Mouse (Mus musculus): ENCODE measurements around the gene Nrsn2. TPM values are rescaled to one million over a fixed set of nuclear protein-coding genes. Genes with fewer than 3 reads are reported as not detected.
A peak's percentile ranks its signal among the peaks of the same experiment; 100 is the strongest.

Gene Nrsn2
- polyA plus RNA-seq, 1 experiment = not detected

GRCm38 (mm10) chr2:152406126-152406525 lies 29.7 kb upstream of the Nrsn2 start:
- TF ChIP-seq FOSL1 (IDR thresholded peaks at IDR 0.05; ENCODE audit: insufficient read depth, low read length, poor library complexity, severe bottlenecking) = no peak
- TF ChIP-seq MYOG (IDR thresholded peaks at IDR 0.05; ENCODE audit: control insufficient read depth, extremely low read depth, insufficient read length) = no peak
- TF ChIP-seq MYOD1 (IDR thresholded peaks at IDR 0.05; ENCODE audit: control insufficient read depth, insufficient read length, low read depth) = no peak
- no peak for TF ChIP-seq USF1 (IDR thresholded peaks at IDR 0.05; ENCODE audit: low read depth)
- TF ChIP-seq CEBPB (IDR thresholded peaks at IDR 0.05; ENCODE audit: low read depth) = no peak
- TF ChIP-seq CTCF (IDR thresholded peaks at IDR 0.05; ENCODE audit: control insufficient read depth, insufficient read depth, insufficient read length) = no peak
- TF ChIP-seq MAX (IDR thresholded peaks at IDR 0.05) = no peak
- no peak overlapping the region for H3ac ChIP-seq (ENCODE audit: control insufficient read depth, insufficient read length, low read depth)
- H3K4me3 ChIP-seq (ENCODE audit: insufficient read depth, poor library complexity, severe bottlenecking) = no peak overlapping the region
- no peaks in the 10 kb centered on the region for H3K79me2 ChIP-seq (ENCODE audit: control insufficient read depth, insufficient read depth)
- H3K79me3 ChIP-seq (ENCODE audit: low read depth) = no peaks in the 10 kb centered on the region
- no peaks in the 10 kb centered on the region for H3K36me3 ChIP-seq (ENCODE audit: control insufficient read depth, insufficient read depth)
- no peaks in the 10 kb centered on the region for H3K27me3 ChIP-seq (ENCODE audit: control insufficient read depth, insufficient read depth, insufficient read length)

- no peak for TF ChIP-seq FOSL1 (IDR thresholded peaks at IDR 0.05; ENCODE audit: insufficient read depth, low read length, poor library complexity, severe bottlenecking)
- no peak for TF ChIP-seq CEBPB (IDR thresholded peaks at IDR 0.05; ENCODE audit: low read depth)
- no peak for TF ChIP-seq MYOD1 (IDR thresholded peaks at IDR 0.05; ENCODE audit: control insufficient read depth, insufficient read length, low read depth)
- no peak for TF ChIP-seq USF1 (IDR thresholded peaks at IDR 0.05; ENCODE audit: low read depth)
- no peak for TF ChIP-seq MYOG (IDR thresholded peaks at IDR 0.05; ENCODE audit: control insufficient read depth, extremely low read depth, insufficient read length)
- no peak for TF ChIP-seq MAX (IDR thresholded peaks at IDR 0.05)
- TF ChIP-seq CTCF (IDR thresholded peaks at IDR 0.05; ENCODE audit: control insufficient read depth, insufficient read depth, insufficient read length) = no peak
- Histone ChIP-seq H3ac (ENCODE audit: control insufficient read depth, insufficient read length, low read depth) (peak overlapping the region; percentile 37), H3K36me3 (ENCODE audit: control insufficient read depth, insufficient read depth) (no peaks in the 10 kb centered on the region), H3K4me3 (ENCODE audit: insufficient read depth, poor library complexity, severe bottlenecking) (no peak overlapping the region), H3K79me3 (ENCODE audit: low read depth) (no peaks in the 10 kb centered on the region), H3K79me2 (ENCODE audit: control insufficient read depth, insufficient read depth) (peaks cover 6% of the 10 kb centered on the region), H3K27me3 (ENCODE audit: control insufficient read depth, insufficient read depth, insufficient read length) (no peaks in the 10 kb centered on the region)
Observed at GRCm38 (mm10) chr2:152399122-152399542, 22.7 kb upstream of the Nrsn2 start.

- H3K36me3 ChIP-seq (ENCODE audit: control insufficient read depth, insufficient read depth) = no peaks in the 10 kb centered on the region
- H3K27me3 ChIP-seq (ENCODE audit: control insufficient read depth, insufficient read depth, insufficient read length) = no peaks in the 10 kb centered on the region
- peaks cover 6% of the 10 kb centered on the region for H3K79me2 ChIP-seq (ENCODE audit: control insufficient read depth, insufficient read depth)
- H3K4me3 ChIP-seq (ENCODE audit: insufficient read depth, poor library complexity, severe bottlenecking) = peak overlapping the region; percentile 49
- no peak overlapping the region for H3ac ChIP-seq (ENCODE audit: control insufficient read depth, insufficient read length, low read depth)
- H3K79me3 ChIP-seq (ENCODE audit: low read depth) = no peaks in the 10 kb centered on the region
- TF ChIP-seq MAX (IDR thresholded peaks at IDR 0.05) = peak; percentile 92
- no peak for TF ChIP-seq CTCF (IDR thresholded peaks at IDR 0.05; ENCODE audit: control insufficient read depth, insufficient read depth, insufficient read length)
Observed at GRCm38 (mm10) chr2:152398691-152399090, 22.3 kb upstream of the Nrsn2 start.

GRCm38 (mm10) chr2:152397680-152398435 lies 21.4 kb upstream of the Nrsn2 start, which contains the start of gene Sox12:
TSS of gene Sox12 (minus strand) at chr2:152398063.
- Histone ChIP-seq H3K4me3 (ENCODE audit: insufficient read depth, poor library complexity, severe bottlenecking) (peak within 1 kb of the TSS; percentile 49), H3K27me3 (ENCODE audit: control insufficient read depth, insufficient read depth, insufficient read length) (no peaks in the 10 kb centered on the region), H3ac (ENCODE audit: control insufficient read depth, insufficient read length, low read depth) (peak within 1 kb of the TSS; percentile 86), H3K79me3 (ENCODE audit: low read depth) (no peaks in the 10 kb centered on the region), H3K36me3 (ENCODE audit: control insufficient read depth, insufficient read depth) (no peaks in the 10 kb centered on the region), H3K79me2 (ENCODE audit: control insufficient read depth, insufficient read depth) (peaks cover 6% of the 10 kb centered on the region)
- TF ChIP-seq MAX (IDR thresholded peaks at IDR 0.05) (no peak), USF1 (IDR thresholded peaks at IDR 0.05; ENCODE audit: low read depth) (no peak), CTCF (IDR thresholded peaks at IDR 0.05; ENCODE audit: control insufficient read depth, insufficient read depth, insufficient read length) (no peak), FOSL1 (IDR thresholded peaks at IDR 0.05; ENCODE audit: insufficient read depth, low read length, poor library complexity, severe bottlenecking) (no peak), MYOD1 (IDR thresholded peaks at IDR 0.05; ENCODE audit: control insufficient read depth, insufficient read length, low read depth) (no peak), MYOG (IDR thresholded peaks at IDR 0.05; ENCODE audit: control insufficient read depth, extremely low read depth, insufficient read length) (no peak), CEBPB (IDR thresholded peaks at IDR 0.05; ENCODE audit: low read depth) (no peak)

- Histone ChIP-seq H3K79me3 (ENCODE audit: low read depth) (no peaks in the 10 kb centered on the region), H3K27me3 (ENCODE audit: control insufficient read depth, insufficient read depth, insufficient read length) (no peaks in the 10 kb centered on the region), H3K36me3 (ENCODE audit: control insufficient read depth, insufficient read depth) (no peaks in the 10 kb centered on the region), H3K4me3 (ENCODE audit: insufficient read depth, poor library complexity, severe bottlenecking) (peak overlapping the region; percentile 49), H3ac (ENCODE audit: control insufficient read depth, insufficient read length, low read depth) (peak overlapping the region; percentile 86), H3K79me2 (ENCODE audit: control insufficient read depth, insufficient read depth) (peaks cover 6% of the 10 kb centered on the region)
- TF ChIP-seq MYOG (IDR thresholded peaks at IDR 0.05; ENCODE audit: control insufficient read depth, extremely low read depth, insufficient read length) (no peak), MAX (IDR thresholded peaks at IDR 0.05) (peak; percentile 66)
Observed at GRCm38 (mm10) chr2:152397004-152397589, 20.7 kb upstream of the Nrsn2 start.

All from C2C12 (cell line).